Mouse (Mus musculus): ENCODE measurements around the gene Grip1. TPM values are rescaled to one million over a fixed set of nuclear protein-coding genes. Genes with fewer than 3 reads are reported as not detected.

The Grip1 gene
- polyA plus RNA-seq, 1 experiment from 2014 or later, result 3.1 TPM

GRCm38 (mm10) chr10:119933362-119933761 lies 479.7 kb downstream of the Grip1 start:
- no peak overlapping the region for H3K27ac ChIP-seq
- no peaks in the 10 kb centered on the region for H3K9me3 ChIP-seq
- ATAC-seq (ENCODE audit: insufficient number of reproducible peaks, low FRiP score, low TSS enrichment, low read depth), result no peak
- H3K27me3 ChIP-seq, result no peaks in the 10 kb centered on the region
- H3K4me2 ChIP-seq, result no peak overlapping the region
- H3K36me3 ChIP-seq, result no peaks in the 10 kb centered on the region
- no peak overlapping the region for H3K9ac ChIP-seq
- WGBS, result 93% methylated on average over 5 of the region's 5 CpGs
- H3K4me1 ChIP-seq, result no peaks in the 10 kb centered on the region
- H3K4me3 ChIP-seq, result no peak overlapping the region

- Histone ChIP-seq H3K27ac (no peak overlapping the region), H3K4me1 (no peaks in the 10 kb centered on the region), H3K27me3 (no peaks in the 10 kb centered on the region), H3K36me3 (no peaks in the 10 kb centered on the region), H3K4me3 (no peak overlapping the region), H3K9me3 (no peaks in the 10 kb centered on the region), H3K9ac (no peak overlapping the region), H3K4me2 (no peak overlapping the region)
- ATAC-seq (ENCODE audit: insufficient number of reproducible peaks, low FRiP score, low TSS enrichment, low read depth), result no peak
- 84% methylated on average over 6 of the region's 6 CpGs for WGBS
Observed at GRCm38 (mm10) chr10:119935231-119935630, 481.6 kb downstream of the Grip1 start.

GRCm38 (mm10) chr10:119937481-119937880 lies 483.9 kb downstream of the Grip1 start:
- Histone ChIP-seq H3K27ac (no peak overlapping the region), H3K9ac (no peak overlapping the region), H3K9me3 (no peaks in the 10 kb centered on the region), H3K27me3 (no peaks in the 10 kb centered on the region), H3K4me3 (no peak overlapping the region), H3K4me2 (no peak overlapping the region), H3K4me1 (no peaks in the 10 kb centered on the region), H3K36me3 (no peaks in the 10 kb centered on the region)
- ATAC-seq (ENCODE audit: insufficient number of reproducible peaks, low FRiP score, low TSS enrichment, low read depth), result no peak
- 80% methylated on average over 16 of the region's 16 CpGs for WGBS

- Histone ChIP-seq H3K27ac (no peak overlapping the region), H3K4me2 (no peak overlapping the region), H3K36me3 (no peaks in the 10 kb centered on the region), H3K4me3 (no peak overlapping the region), H3K9me3 (no peaks in the 10 kb centered on the region), H3K9ac (no peak overlapping the region), H3K27me3 (no peaks in the 10 kb centered on the region), H3K4me1 (peaks cover 9% of the 10 kb centered on the region)
- WGBS, result 45% methylated on average over 8 of the region's 8 CpGs
- ATAC-seq (ENCODE audit: insufficient number of reproducible peaks, low FRiP score, low TSS enrichment, low read depth), result no peak
Observed at GRCm38 (mm10) chr10:119943906-119944305, 490.3 kb downstream of the Grip1 start.

GRCm38 (mm10) chr10:119951460-119951859 lies 497.8 kb downstream of the Grip1 start:
- no peak overlapping the region for H3K4me3 ChIP-seq
- no peak overlapping the region for H3K27ac ChIP-seq
- 72% methylated on average over 6 of the region's 6 CpGs for WGBS
- H3K4me1 ChIP-seq, result no peaks in the 10 kb centered on the region
- no peaks in the 10 kb centered on the region for H3K36me3 ChIP-seq
- ATAC-seq (ENCODE audit: insufficient number of reproducible peaks, low FRiP score, low TSS enrichment, low read depth), result no peak
- no peaks in the 10 kb centered on the region for H3K27me3 ChIP-seq
- H3K9me3 ChIP-seq, result no peaks in the 10 kb centered on the region
- no peak overlapping the region for H3K9ac ChIP-seq
- H3K4me2 ChIP-seq, result no peak overlapping the region

GRCm38 (mm10) chr10:119957260-119957955 lies 503.8 kb downstream of the Grip1 start:
- 83% methylated on average over 17 of the region's 17 CpGs for WGBS
- H3K36me3 ChIP-seq, result no peaks in the 10 kb centered on the region

GRCm38 (mm10) chr10:119960915-119961314 lies 507.3 kb downstream of the Grip1 start:
- ATAC-seq (ENCODE audit: insufficient number of reproducible peaks, low FRiP score, low TSS enrichment, low read depth), result no peak
- 0 out of 2 replicates have a peak, but pooled peaks cover 2% of the 10 kb centered on the region for H3K4me1 ChIP-seq
- H3K4me3 ChIP-seq, result no peak overlapping the region
- no peak overlapping the region for H3K4me2 ChIP-seq
- 64% methylated on average over 3 of the region's 3 CpGs for WGBS
- H3K27ac ChIP-seq, result no peak overlapping the region
- H3K9me3 ChIP-seq, result no peaks in the 10 kb centered on the region
- H3K27me3 ChIP-seq, result no peaks in the 10 kb centered on the region
- H3K9ac ChIP-seq, result no peak overlapping the region
- H3K36me3 ChIP-seq, result no peaks in the 10 kb centered on the region

More at GRCm38 (mm10) chr10:119957260-119957955, 503.8 kb downstream of the Grip1 start:
- no peak overlapping the region for H3K27ac ChIP-seq
- H3K4me3 ChIP-seq, result no peak overlapping the region
- H3K27me3 ChIP-seq, result no peaks in the 10 kb centered on the region
- ATAC-seq (ENCODE audit: insufficient number of reproducible peaks, low FRiP score, low TSS enrichment, low read depth), result no peak
- H3K9me3 ChIP-seq, result no peaks in the 10 kb centered on the region
- no peak overlapping the region for H3K9ac ChIP-seq
- 0 out of 2 replicates have a peak, but pooled peaks cover 2% of the 10 kb centered on the region for H3K4me1 ChIP-seq
- H3K4me2 ChIP-seq, result no peak overlapping the region

- no peak for ATAC-seq (ENCODE audit: insufficient number of reproducible peaks, low FRiP score, low TSS enrichment, low read depth)
- 0 out of 2 replicates have a peak, but pooled peaks cover 2% of the 10 kb centered on the region for H3K4me1 ChIP-seq
Observed at GRCm38 (mm10) chr10:119966321-119966720, 512.7 kb downstream of the Grip1 start.

GRCm38 (mm10) chr10:119979396-119979795 lies 525.8 kb downstream of the Grip1 start:
- 55% methylated on average over 8 of the region's 8 CpGs for WGBS
- Histone ChIP-seq H3K4me3 (no peak overlapping the region), H3K27ac (no peak overlapping the region), H3K9ac (no peak overlapping the region), H3K27me3 (no peaks in the 10 kb centered on the region), H3K9me3 (no peaks in the 10 kb centered on the region), H3K4me2 (no peak overlapping the region), H3K36me3 (no peaks in the 10 kb centered on the region), H3K4me1 (0 out of 2 replicates have a peak, but pooled peaks cover 3% of the 10 kb centered on the region)
- no peak for ATAC-seq (ENCODE audit: insufficient number of reproducible peaks, low FRiP score, low TSS enrichment, low read depth)

More at GRCm38 (mm10) chr10:119966321-119966720, 512.7 kb downstream of the Grip1 start:
- Histone ChIP-seq H3K27ac (no peak overlapping the region), H3K36me3 (no peaks in the 10 kb centered on the region), H3K9ac (no peak overlapping the region), H3K27me3 (no peaks in the 10 kb centered on the region), H3K4me3 (no peak overlapping the region), H3K4me2 (no peak overlapping the region), H3K9me3 (no peaks in the 10 kb centered on the region)
- 71% methylated on average over 8 of the region's 8 CpGs for WGBS

- H3K4me3 ChIP-seq, result no peak overlapping the region
- ATAC-seq (ENCODE audit: insufficient number of reproducible peaks, low FRiP score, low TSS enrichment, low read depth), result no peak
- H3K9ac ChIP-seq, result no peak overlapping the region
- 0 out of 2 replicates have a peak, but pooled peaks cover 3% of the 10 kb centered on the region for H3K4me1 ChIP-seq
- H3K27me3 ChIP-seq, result no peaks in the 10 kb centered on the region
- 43% methylated on average over 11 of the region's 11 CpGs for WGBS
- H3K27ac ChIP-seq, result no peak overlapping the region
- H3K36me3 ChIP-seq, result no peaks in the 10 kb centered on the region
- H3K9me3 ChIP-seq, result no peaks in the 10 kb centered on the region
- no peak overlapping the region for H3K4me2 ChIP-seq
Observed at GRCm38 (mm10) chr10:119980032-119980431, 526.4 kb downstream of the Grip1 start.

GRCm38 (mm10) chr10:119984299-119984698 lies 530.7 kb downstream of the Grip1 start:
- no peaks in the 10 kb centered on the region for H3K36me3 ChIP-seq
- H3K9ac ChIP-seq, result no peak overlapping the region
- no peaks in the 10 kb centered on the region for H3K27me3 ChIP-seq
- ATAC-seq (ENCODE audit: insufficient number of reproducible peaks, low FRiP score, low TSS enrichment, low read depth), result no peak
- no peak overlapping the region for H3K4me3 ChIP-seq
- WGBS, result 73% methylated on average over 9 of the region's 9 CpGs
- 0 out of 2 replicates have a peak, but pooled peaks cover 3% of the 10 kb centered on the region for H3K4me1 ChIP-seq
- H3K4me2 ChIP-seq, result no peak overlapping the region
- no peak overlapping the region for H3K27ac ChIP-seq
- H3K9me3 ChIP-seq, result no peaks in the 10 kb centered on the region

GRCm38 (mm10) chr10:119998475-119998874 lies 544.8 kb downstream of the Grip1 start:
- no peaks in the 10 kb centered on the region for H3K27me3 ChIP-seq
- ATAC-seq (ENCODE audit: insufficient number of reproducible peaks, low FRiP score, low TSS enrichment, low read depth), result no peak
- H3K4me1 ChIP-seq, result no peaks in the 10 kb centered on the region
- H3K36me3 ChIP-seq, result no peaks in the 10 kb centered on the region
- WGBS, result 82% methylated on average over 4 of the region's 4 CpGs
- H3K27ac ChIP-seq, result no peak overlapping the region
- no peak overlapping the region for H3K9ac ChIP-seq
- no peak overlapping the region for H3K4me3 ChIP-seq
- H3K9me3 ChIP-seq, result no peaks in the 10 kb centered on the region
- H3K4me2 ChIP-seq, result no peak overlapping the region
